Mouse (Mus musculus): ENCODE results near the gene Maats1.

DNA sequence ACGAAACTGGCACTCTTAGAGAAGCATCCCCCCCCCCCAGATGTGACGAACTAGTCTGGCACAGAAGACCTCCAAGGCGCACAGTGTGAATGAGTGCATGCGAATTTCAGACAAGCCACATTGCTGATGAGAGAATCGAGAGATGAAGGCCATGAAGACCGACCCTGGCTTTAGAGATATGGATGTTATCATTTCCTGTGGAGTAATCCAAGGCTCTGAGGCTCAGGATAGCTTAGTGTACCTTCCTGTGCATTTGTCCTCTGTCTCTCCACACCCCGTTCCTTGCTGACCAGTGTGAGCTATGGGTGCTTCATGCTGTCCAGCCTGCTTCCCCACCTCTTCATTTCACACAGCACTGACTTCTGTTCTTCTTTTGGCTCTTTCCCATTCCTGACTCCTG is 33.2 kb upstream of the Maats1 start:
- no peak for TF ChIP-seq POLR2A (IDR thresholded peaks at IDR 0.05; ENCODE audit: low read depth, low read length)
- TF ChIP-seq CTCF (IDR thresholded peaks at IDR 0.05; ENCODE audit: extremely low read depth, insufficient read depth, insufficient read length, insufficient replicate concordance) = no peak

Measured in spleen, adult 2 months (tissue).